Mouse (Mus musculus): ENCODE data around the gene Ptprn2. TPM values are rescaled to one million over a fixed set of nuclear protein-coding genes. Genes with fewer than 3 reads are reported as not detected.

The Ptprn2 gene
- total RNA-seq, 4 experiments from 2014 or later, result 0.10 TPM; not detected in 3

GRCm38 (mm10) chr12:117049829-117050228 is 564.3 kb downstream of the Ptprn2 start:
- DNase-seq (ENCODE audit: low spot score in 2 of 2), result no peak

- no peak for DNase-seq (ENCODE audit: low spot score in 2 of 2)
These were observed 567.8 kb downstream of the Ptprn2 start for GRCm38 (mm10) chr12:117053223-117053850.

DNA sequence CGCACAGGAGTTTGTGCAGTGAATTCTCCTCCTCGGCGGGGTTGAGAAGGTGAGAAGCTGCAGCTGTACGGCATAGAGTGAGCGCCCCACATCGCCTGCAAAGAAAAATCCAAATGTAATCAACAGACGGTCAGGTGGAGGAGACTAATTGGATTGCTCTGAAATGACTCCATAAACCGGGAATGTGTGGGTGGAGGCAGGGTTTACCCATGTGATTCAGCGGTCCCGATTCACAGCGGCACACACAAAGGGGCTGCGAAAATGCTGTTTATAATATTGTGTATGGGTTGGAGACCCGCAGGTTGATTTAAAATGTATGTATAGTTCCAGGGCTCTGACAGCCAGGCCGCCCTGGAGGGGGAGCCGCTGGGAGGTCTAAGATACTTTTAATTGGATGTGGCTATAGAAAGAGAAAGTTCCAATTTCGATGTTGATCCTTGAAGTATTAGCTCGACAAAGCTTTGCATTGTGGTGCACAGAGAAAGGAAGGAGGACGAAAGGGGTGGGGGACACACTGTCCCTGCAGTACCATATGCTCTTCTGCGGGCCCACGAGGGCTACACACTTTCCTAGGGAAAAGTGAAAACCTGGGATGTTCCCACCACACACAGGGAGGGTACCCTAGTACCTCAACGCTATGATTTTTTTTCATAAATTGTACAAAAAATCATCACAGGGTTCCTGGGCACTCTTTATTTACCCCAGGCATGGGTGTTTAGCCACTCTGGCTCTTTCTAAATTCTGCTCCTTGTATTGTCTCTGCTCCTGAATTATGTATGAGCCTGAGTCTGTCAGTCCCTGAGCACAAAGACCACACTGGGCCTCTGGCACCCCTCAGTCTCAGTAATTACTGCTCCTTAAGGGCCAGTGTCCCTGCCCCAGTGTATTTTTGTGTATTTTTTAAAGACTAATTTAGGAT is 568.6 kb downstream of the Ptprn2 start:
- DNase-seq (ENCODE audit: low spot score in 2 of 2), result no peak

- DNase-seq (ENCODE audit: low spot score in 2 of 2), result no peak
These were observed 569.5 kb downstream of the Ptprn2 start for GRCm38 (mm10) chr12:117054925-117055570.

DNA sequence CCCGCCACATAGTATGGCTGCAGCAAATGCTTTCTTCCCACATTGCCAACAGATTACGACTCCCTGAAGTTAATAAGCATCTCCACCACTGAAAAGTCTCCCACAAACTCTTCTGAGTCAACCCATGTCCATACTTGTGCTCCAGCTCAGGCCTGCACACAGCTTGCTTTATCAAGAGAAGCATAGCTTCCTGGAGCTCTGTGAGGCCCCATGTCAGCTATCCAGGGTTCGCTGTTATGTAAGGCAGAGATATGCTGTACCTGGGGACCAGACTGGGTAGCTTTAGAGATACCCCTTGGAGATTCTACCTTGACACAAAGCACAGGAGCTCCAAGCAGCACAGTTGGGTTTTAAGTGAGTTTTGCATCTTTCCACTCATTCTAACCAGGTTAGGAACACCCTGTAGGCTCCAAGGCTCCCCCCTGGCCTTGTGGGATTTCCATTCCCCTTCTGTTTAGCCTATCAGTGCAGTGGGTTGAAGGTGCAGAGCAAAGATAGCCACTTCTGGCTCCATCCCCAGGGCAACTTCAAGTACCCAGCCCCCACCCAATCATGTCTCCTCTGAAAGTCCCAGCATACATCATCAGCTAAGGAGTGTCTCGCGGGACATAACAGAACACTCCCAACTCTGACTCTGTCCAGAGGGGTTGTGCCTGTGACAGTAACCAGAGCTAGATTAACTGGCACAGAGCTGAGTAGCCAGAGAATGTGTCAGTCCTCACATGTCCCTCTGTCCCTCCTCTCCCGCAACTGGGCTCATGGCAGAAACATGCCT is 572.9 kb downstream of the Ptprn2 start:
- no peak for DNase-seq (ENCODE audit: low spot score in 2 of 2)

GRCm38 (mm10) chr12:117058975-117059374 is 573.5 kb downstream of the Ptprn2 start:
- no peak for DNase-seq (ENCODE audit: low spot score in 2 of 2)

DNA sequence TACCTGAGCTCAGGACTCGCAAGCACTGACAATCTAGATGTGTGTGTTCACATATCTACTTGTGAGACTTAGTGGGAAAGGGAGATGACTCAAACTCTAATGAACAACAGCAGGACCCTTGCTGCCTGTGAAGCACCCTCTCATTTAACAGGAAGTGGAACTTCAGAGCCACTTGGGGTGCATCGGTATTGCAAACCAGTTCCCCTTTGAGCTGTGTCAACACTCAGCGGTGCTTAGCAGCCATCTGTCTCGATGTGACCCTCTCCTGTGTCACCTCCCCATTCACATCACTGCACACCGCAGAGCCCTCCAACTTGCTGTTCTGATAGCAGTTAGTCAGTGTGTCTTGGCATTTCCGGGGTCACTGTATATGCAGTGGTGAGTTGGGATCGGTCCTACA is 592.1 kb downstream of the Ptprn2 start:
- DNase-seq (ENCODE audit: low spot score in 2 of 2), result no peak

DNA sequence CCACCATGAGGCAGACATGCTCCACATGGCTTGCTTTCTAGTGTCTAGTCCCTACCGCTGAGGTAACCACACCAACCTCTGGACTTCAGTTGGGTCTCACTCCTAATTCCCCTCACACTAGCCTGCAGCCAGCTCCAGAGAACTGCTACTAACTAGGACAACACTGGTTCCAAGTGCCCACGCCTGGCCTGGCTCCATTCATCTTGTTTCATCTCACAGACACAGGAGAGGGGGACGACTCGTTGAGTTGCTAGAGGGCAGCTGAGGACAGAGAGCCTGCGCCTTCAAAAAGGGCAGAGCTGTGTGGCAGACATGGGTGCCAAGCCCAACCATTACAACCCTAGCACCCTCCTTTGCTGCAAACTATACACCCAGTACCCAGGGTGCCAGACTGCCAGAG is 593.4 kb downstream of the Ptprn2 start:
- DNase-seq (ENCODE audit: low spot score in 2 of 2), result no peak

DNA sequence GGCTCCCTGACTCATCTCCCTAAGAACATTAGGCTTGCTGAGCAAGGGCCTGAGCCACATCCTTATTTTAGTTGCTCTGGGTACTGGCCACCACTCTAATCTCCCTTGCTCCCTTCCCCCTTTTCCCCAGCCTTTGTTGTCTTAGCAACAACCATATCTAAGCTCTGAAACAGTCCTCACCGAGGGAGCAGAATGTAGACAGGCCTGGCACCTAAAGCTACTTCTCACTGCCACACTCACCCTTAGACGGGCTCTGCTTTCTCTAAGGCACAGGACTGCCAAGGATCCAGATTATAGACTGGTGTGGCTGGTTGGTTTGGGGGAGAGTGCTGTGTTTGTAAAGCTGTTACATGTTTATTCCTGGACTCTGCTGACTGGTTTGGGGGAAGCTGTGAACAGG is 594.2 kb downstream of the Ptprn2 start:
- DNase-seq (ENCODE audit: low spot score in 2 of 2), result no peak

DNA sequence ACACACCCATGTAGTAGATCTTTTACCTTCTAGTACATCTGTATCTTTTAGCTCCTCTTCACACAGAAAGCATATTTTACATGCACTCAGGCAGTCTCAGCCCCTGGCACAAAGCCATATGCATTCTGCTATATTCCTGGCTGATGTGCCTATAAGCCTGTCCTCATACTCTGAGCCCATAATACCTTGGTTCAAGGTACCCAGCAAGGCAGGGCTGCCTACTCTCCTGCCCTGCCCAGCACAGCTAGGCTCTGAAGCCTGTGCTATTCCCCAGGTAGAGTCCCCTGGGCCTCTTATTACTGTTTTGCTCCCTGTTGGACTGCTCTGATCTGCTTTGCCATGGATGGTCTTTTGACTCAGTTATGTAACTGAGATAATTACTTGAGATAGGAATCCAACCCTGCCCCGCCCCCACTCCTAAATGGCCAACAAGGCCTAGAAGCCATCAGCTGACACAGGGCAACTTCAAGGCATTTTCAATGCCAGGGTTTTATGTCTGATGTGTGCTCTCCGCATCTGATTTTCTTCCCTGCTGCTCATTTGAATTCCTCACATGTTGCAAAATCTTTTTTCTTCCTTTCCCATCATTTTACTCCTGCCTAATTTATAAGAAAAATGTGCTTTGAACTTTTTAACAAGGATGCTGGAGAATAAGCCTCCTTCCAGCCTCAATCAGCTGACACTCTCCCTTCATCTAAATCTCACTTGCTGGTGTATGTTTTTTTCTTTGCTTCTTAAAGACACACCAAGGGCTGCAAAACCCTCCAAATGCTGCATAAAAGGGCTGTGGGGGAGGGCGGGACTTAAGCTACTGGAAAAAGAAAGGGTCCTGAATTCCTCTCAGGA is 598.6 kb downstream of the Ptprn2 start:
- DNase-seq (ENCODE audit: low spot score in 2 of 2), result no peak

DNA sequence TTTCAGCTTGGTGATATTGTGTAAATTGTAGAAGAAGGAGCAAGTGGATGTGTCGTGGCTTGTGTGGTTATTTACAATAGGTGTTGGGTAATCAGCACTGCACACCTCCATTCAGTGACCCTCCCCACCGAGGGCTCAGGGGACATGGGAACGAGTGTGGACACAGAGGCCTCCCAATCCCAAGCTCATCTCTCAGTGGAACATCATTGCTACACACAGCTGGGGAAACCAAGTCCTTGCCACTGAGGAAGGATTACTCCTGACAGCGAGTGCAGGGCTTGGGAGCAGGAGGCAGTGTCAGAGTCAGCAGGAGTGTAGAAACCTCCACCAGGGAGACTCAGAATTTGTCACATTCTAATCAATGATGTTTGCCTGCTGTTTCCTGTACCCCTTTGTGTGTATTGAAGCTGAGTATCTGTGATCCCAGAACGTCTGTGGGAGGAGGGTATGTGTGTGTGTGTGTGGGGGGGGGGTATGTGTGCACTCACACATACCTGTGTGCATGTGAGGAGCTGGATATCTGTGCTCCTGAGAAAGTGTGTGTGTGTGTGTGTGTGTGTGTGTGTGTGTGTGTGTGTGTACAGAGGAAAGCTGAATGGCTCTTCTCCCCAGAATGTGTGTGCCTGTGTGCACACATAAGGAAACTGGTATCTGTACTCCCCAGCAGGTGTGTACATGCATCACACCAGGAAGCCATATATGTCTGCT is 599.3 kb downstream of the Ptprn2 start:
- no peak for DNase-seq (ENCODE audit: low spot score in 2 of 2)

GRCm38 (mm10) chr12:117085661-117086335 is 600.3 kb downstream of the Ptprn2 start:
- no peak for DNase-seq (ENCODE audit: low spot score in 2 of 2)

- DNase-seq (ENCODE audit: low spot score in 2 of 2), result no peak
These were observed 607.0 kb downstream of the Ptprn2 start for GRCm38 (mm10) chr12:117092345-117093107.

- no peak for DNase-seq (ENCODE audit: low spot score in 2 of 2)
These were observed 610.4 kb downstream of the Ptprn2 start for GRCm38 (mm10) chr12:117095941-117096340.

DNA sequence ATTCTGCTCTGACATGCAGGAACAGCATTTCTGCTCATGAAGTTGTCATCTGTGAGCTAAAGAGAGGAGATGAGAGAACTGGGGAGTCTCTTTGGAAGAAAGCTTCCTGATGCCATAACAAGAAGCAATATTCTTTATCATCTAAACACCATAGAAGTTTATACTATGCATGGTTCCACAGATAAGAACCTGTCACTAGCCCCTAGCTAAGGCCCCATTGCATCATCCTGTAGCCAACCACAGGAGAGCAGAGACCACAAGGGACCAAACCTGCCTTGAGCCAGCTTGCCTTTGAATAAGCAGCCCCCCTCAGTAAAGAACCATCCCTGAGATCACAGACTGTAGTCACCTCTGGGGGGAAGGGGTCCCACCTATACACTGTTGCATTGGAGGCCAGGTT is 612.8 kb downstream of the Ptprn2 start:
- DNase-seq (ENCODE audit: low spot score in 2 of 2), result no peak

- no peak for DNase-seq (ENCODE audit: low spot score in 2 of 2)
These were observed 621.2 kb downstream of the Ptprn2 start for GRCm38 (mm10) chr12:117106696-117107095.

- DNase-seq (ENCODE audit: low spot score in 2 of 2), result no peak
These were observed 621.7 kb downstream of the Ptprn2 start for GRCm38 (mm10) chr12:117107143-117107616.

- no peak for DNase-seq (ENCODE audit: low spot score in 2 of 2)
These were observed 629.8 kb downstream of the Ptprn2 start for GRCm38 (mm10) chr12:117115254-117115865.

All from gastrocnemius, adult 8-10 months (tissue).